Mouse (Mus musculus) lung, embryonic 15.5 days (tissue): ENCODE results near the gene D630045J12Rik. TPM values are rescaled to one million over a fixed set of nuclear protein-coding genes. Genes with fewer than 3 reads are reported as not detected.

Source experiments
- ATAC-seq: fragments of 200-750 bp; cut with Nextera tagmentation; 2 replicates; pipeline ENCODE4 v1.8.0; 2017; ENCODE audit warnings: moderate number of reproducible peaks, borderline replicate concordance; ENCODE audit not compliant: low FRiP score, low TSS enrichment; ENCODE audit errors: extremely low read depth
- H3K27ac ChIP-seq: fragments of 300-500 bp; sonication (generic); 2 replicates; pipeline ENCODE4 v1.5.1; 2015; ENCODE audit warnings: moderate library complexity, mild to moderate bottlenecking, inconsistent platforms
- H3K27me3 ChIP-seq: fragments of 300-500 bp; sonication (generic); 2 replicates; pipeline ENCODE4 v1.6.1; 2015; ENCODE audit warnings: inconsistent platforms
- H3K36me3 ChIP-seq: fragments of 300-500 bp; sonication (generic); 2 replicates; pipeline ENCODE4 v1.6.1; 2015; ENCODE audit warnings: inconsistent platforms
- H3K4me1 ChIP-seq: fragments of 300-500 bp; sonication (generic); 2 replicates; pipeline ENCODE4 v1.6.1; 2015; ENCODE audit warnings: inconsistent platforms
- H3K4me2 ChIP-seq: fragments of 300-500 bp; sonication (generic); 2 replicates; pipeline ENCODE4 v1.6.1; 2015; ENCODE audit warnings: inconsistent platforms, mild to moderate bottlenecking, moderate library complexity
- H3K4me3 ChIP-seq: fragments of 300-500 bp; sonication (generic); 2 replicates; pipeline ENCODE4 v1.5.1; 2015; ENCODE audit warnings: mild to moderate bottlenecking, inconsistent platforms
- H3K9ac ChIP-seq: fragments of 300-500 bp; sonication (generic); 2 replicates; pipeline ENCODE4 v1.6.1; 2015; ENCODE audit warnings: inconsistent platforms
- H3K9me3 ChIP-seq: fragments of 300-500 bp; sonication (generic); 2 replicates; pipeline ENCODE4 v1.6.1; 2016; ENCODE audit warnings: inconsistent platforms
- WGBS: fragments of 180-500 bp; shearing (Covaris S2); methylation state at CpG from one replicate; pipeline ENCODE4 v1.1.7; 2015; 5-methylcytosine and 5-hydroxymethylcytosine counted together
- polyA plus RNA-seq: library from polyadenylated mRNA; unstranded; fragments of >200 nt; fragmentation: Nextera tagmentation; extraction: Ambion mirVana; gene quantifications from 2 replicates; pipeline ENCODE4 v1.2.1, GENCODE M21; 2015

The D630045J12Rik gene
- polyA plus RNA-seq, result 2.9 and 3.4 TPM in 2 replicates

- no peaks in the 10 kb centered on the region for H3K36me3 ChIP-seq
- peak within 1 kb of the TSS; percentile 84 for H3K4me3 ChIP-seq
- peak within 1 kb of the TSS; percentile 90 for H3K4me2 ChIP-seq
- H3K9ac ChIP-seq, result peak within 1 kb of the TSS; percentile 86
- no peaks in the 10 kb centered on the region for H3K27me3 ChIP-seq
- H3K9me3 ChIP-seq, result no peaks in the 10 kb centered on the region
- peak; percentile 96 for ATAC-seq
- H3K27ac ChIP-seq, result peak within 1 kb of the TSS; percentile 76
- peaks cover 27% of the 10 kb centered on the region for H3K4me1 ChIP-seq
- WGBS, result under 1% methylated on average over 99 of the region's 118 CpGs
These were observed at the start of gene D630045J12Rik for GRCm38 (mm10) chr6:38253736-38254641. D630045J12Rik (minus strand) TSS chr6:38254009.

DNA sequence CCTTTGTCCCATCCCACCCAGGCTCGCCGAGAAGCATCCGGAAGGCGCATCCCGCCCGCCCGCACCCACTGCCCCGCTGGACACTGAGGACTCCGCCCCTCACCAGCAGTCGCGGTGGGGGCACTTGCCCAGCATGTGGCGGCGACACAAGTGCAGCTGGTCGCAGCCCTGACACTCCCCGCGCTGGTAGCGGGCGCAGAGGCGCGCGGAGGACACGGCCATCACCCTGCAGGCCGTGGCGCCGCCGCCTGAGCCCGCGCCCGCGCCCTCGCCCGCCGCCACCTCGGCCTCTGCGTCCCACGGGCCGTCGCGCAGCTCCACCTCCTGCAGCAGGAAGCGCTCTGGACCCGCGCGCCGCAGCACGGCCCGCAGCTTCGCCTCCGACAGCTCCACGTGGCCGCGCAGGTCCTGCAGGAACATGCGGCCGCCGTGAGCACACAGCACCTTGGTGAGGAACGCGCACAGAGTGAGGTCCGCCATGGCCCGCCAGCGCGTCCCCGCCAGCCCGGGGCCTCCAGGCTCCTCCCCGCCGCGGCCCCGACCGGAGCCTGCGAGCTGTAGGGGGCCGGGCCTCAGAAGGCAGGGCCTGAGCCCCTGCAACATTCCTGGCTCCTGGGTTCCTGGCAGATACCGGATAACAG is 45.1 kb upstream of the D630045J12Rik start, which contains the start of gene Zc3hav1l:
TSS of gene Zc3hav1l (minus strand) at position 499 of the 641 bp plus-strand sequence.
- Histone ChIP-seq H3K4me3 (peak within 1 kb of the TSS; percentile 66), H3K27me3 (no peaks in the 10 kb centered on the region), H3K36me3 (peaks cover 32% of the 10 kb centered on the region), H3K27ac (peak within 1 kb of the TSS; percentile 95), H3K9ac (peak within 1 kb of the TSS; percentile 78), H3K4me1 (0 out of 2 replicates have a peak, but pooled peaks cover 8% of the 10 kb centered on the region), H3K9me3 (no peaks in the 10 kb centered on the region), H3K4me2 (peak within 1 kb of the TSS; percentile 71)
- WGBS, result under 1% methylated on average over 62 of the region's 70 CpGs
- peak; percentile 98 for ATAC-seq

DNA sequence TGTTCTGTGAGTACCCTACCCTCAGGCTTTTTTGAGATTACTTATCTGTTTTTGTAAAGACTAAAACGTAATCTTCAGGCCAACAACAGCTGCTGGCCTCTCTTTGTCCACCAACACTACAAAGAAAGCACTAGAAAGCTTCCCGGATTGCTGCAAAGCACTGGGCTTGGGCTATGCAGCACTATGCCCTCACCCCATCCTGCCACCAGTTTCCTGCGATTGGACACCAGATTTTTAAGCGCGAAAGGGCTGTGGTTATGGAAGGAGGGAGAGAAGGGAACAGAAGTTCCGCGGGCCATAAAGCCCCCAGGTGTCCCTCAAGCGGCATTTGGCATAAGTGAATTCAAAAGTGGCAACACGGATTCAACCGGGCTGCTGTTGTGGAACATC is 44.4 kb upstream of the D630045J12Rik start:
- ATAC-seq, result peak; percentile 15; the same call in 1 of the 2 replicates
- peak overlapping the region; percentile 95 for H3K27ac ChIP-seq
- H3K4me3 ChIP-seq, result peak overlapping the region; percentile 66
- H3K4me1 ChIP-seq, result 0 out of 2 replicates have a peak, but pooled peaks cover 8% of the 10 kb centered on the region
- H3K36me3 ChIP-seq, result peaks cover 34% of the 10 kb centered on the region
- under 1% methylated on average over 10 of the region's 10 CpGs for WGBS
- H3K9ac ChIP-seq, result peak overlapping the region; percentile 78
- H3K9me3 ChIP-seq, result no peaks in the 10 kb centered on the region
- no peaks in the 10 kb centered on the region for H3K27me3 ChIP-seq
- H3K4me2 ChIP-seq, result peak overlapping the region; percentile 71

- Histone ChIP-seq H3K27me3 (no peaks in the 10 kb centered on the region), H3K27ac (peak overlapping the region; percentile 95), H3K9ac (peak overlapping the region; percentile 78), H3K4me3 (peak overlapping the region; percentile 66), H3K36me3 (peaks cover 39% of the 10 kb centered on the region), H3K9me3 (no peaks in the 10 kb centered on the region), H3K4me2 (peak overlapping the region; percentile 71), H3K4me1 (0 out of 2 replicates have a peak, but pooled peaks cover 8% of the 10 kb centered on the region)
- no peak for ATAC-seq
- WGBS, result 23% methylated on average over 12 of the region's 12 CpGs
These were observed 43.9 kb upstream of the D630045J12Rik start for GRCm38 (mm10) chr6:38297580-38298245.

- H3K4me3 ChIP-seq, result no peak overlapping the region
- WGBS, result 60% methylated on average over 3 of the region's 3 CpGs
- H3K27ac ChIP-seq, result no peak overlapping the region
- H3K9me3 ChIP-seq, result no peaks in the 10 kb centered on the region
- no peak overlapping the region for H3K9ac ChIP-seq
- ATAC-seq, result no peak
- H3K4me2 ChIP-seq, result no peak overlapping the region
- H3K36me3 ChIP-seq, result peaks cover 73% of the 10 kb centered on the region
- H3K27me3 ChIP-seq, result no peaks in the 10 kb centered on the region
- no peaks in the 10 kb centered on the region for H3K4me1 ChIP-seq
These were observed 39.9 kb upstream of the D630045J12Rik start for GRCm38 (mm10) chr6:38293708-38294107.

DNA sequence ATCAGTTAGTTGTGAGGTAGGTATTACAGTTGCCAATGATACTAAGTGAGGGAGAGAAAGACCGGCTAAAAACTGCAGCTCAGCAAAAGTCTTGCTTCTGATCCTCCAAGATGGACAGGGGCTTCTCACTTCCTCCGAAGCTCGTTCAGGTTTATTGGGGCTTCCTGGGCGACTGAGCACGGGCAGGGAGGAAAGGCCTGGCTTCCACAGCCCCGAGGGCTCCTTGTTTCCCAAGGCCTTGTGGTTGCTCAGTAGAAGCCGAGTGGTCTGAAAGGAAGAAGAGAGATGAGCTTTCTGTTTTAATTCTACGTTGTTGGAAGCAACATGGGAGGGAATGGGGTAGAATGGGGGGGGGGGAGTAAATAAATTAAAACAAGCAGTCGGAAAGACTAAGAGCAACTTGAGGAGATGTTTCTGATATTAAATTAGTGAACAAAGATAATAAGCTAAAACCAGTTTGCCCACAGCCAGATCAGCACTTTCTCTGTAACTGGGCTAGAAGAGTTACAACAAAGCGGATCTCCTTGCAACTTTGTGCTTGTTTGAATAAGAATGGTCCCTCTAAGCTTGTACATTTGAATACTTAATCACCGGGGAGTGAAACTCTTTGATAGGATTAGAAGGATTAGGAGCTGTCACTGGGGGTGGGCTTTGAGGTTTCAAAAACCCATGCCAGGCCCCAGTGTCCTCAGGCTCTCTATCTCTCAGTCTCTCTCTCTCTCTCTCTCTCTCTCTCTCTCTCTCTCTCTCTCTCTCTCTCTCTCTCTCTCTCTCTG is 39.2 kb upstream of the D630045J12Rik start:
- WGBS, result 62% methylated on average over 11 of the region's 11 CpGs
- Histone ChIP-seq H3K4me2 (no peak overlapping the region), H3K4me1 (no peaks in the 10 kb centered on the region), H3K36me3 (peaks cover 77% of the 10 kb centered on the region), H3K27me3 (no peaks in the 10 kb centered on the region), H3K4me3 (no peak overlapping the region), H3K9ac (no peak overlapping the region), H3K27ac (no peak overlapping the region), H3K9me3 (no peaks in the 10 kb centered on the region)
- no peak for ATAC-seq

DNA sequence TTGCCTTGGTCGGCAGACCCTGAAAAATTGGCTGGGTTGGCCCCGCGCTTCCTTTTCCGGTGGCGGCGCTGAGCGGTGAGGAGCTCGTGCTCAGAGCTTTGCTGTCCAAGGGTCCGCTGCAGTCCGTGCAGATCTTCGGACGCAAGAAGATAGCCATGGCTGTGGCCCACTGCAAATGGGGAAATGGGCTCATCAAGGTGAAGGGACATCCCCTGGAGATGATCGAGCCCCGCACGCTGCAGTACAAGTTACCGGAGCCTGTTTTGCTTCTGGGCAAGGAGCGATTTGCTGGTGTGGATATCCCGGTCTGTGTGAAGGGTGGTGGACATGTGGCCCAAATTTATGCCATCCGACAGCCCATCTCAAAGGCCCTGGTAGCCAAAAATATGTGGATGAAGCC is 30.6 kb upstream of the D630045J12Rik start:
- H3K36me3 ChIP-seq, result peaks cover 54% of the 10 kb centered on the region
- no peak overlapping the region for H3K27ac ChIP-seq
- H3K4me2 ChIP-seq, result no peak overlapping the region
- no peak overlapping the region for H3K4me3 ChIP-seq
- no peaks in the 10 kb centered on the region for H3K27me3 ChIP-seq
- no peak for ATAC-seq
- peaks cover 15% of the 10 kb centered on the region; the same call in 1 of the 2 replicates for H3K9me3 ChIP-seq
- 98% methylated on average over 19 of the region's 19 CpGs for WGBS
- no peaks in the 10 kb centered on the region for H3K4me1 ChIP-seq
- H3K9ac ChIP-seq, result no peak overlapping the region

DNA sequence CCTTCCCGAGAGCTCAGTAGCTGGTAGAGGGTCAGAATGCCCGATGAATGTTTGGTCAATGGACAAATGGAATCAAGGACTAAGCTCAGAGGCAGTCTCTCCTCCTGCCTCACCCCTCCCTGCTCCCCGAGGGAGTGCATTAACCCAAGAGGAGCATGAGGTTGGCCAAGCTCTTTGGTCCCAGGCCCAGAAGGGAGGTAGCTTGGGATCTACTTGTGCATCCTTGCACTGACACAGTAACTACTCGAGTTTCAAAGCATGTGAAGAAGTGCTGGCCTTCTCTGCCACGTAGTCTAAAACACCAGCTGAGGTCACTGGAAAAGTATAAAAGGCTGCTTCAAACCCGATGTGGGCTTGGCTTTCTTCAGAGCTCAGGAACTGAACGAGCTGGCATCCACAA is 10.7 kb upstream of the D630045J12Rik start:
- no peaks in the 10 kb centered on the region for H3K4me1 ChIP-seq
- no peaks in the 10 kb centered on the region for H3K36me3 ChIP-seq
- H3K9me3 ChIP-seq, result no peaks in the 10 kb centered on the region
- no peak overlapping the region for H3K4me3 ChIP-seq
- no peak overlapping the region for H3K27ac ChIP-seq
- H3K27me3 ChIP-seq, result no peaks in the 10 kb centered on the region
- H3K4me2 ChIP-seq, result no peak overlapping the region
- no peak overlapping the region for H3K9ac ChIP-seq
- WGBS, result 54% methylated on average over 7 of the region's 7 CpGs
- ATAC-seq, result no peak

GRCm38 (mm10) chr6:38263393-38264159 is 9.8 kb upstream of the D630045J12Rik start:
- Histone ChIP-seq H3K27ac (no peak overlapping the region), H3K4me1 (no peaks in the 10 kb centered on the region), H3K4me2 (no peak overlapping the region), H3K36me3 (no peaks in the 10 kb centered on the region), H3K27me3 (no peaks in the 10 kb centered on the region), H3K9ac (no peak overlapping the region), H3K4me3 (no peak overlapping the region), H3K9me3 (no peaks in the 10 kb centered on the region)
- WGBS, result 55% methylated on average over 5 of the region's 5 CpGs
- ATAC-seq, result no peak

DNA sequence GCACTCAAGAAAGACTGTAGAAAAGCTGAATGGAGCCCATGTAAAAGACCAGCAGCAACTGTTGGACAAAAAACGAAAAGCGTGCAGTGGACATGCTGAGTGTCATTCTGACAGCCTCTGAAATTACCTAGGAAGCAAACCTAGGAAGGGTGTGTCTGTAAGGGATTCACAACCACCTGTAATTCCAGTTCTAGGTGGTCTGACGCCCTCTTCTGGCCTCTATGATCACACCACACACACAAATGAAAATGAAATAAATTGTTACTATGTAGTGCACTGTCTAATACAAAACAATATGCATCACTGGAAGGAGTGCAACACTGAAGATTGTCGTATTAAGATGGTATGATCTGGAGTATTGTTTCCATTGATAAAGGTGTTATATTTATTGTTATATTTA is 8.1 kb upstream of the D630045J12Rik start:
- WGBS, result 66% methylated on average over 4 of the region's 4 CpGs
- H3K27me3 ChIP-seq, result no peaks in the 10 kb centered on the region
- H3K4me3 ChIP-seq, result no peak overlapping the region
- H3K4me2 ChIP-seq, result no peak overlapping the region
- H3K27ac ChIP-seq, result no peak overlapping the region
- no peak overlapping the region for H3K9ac ChIP-seq
- H3K36me3 ChIP-seq, result no peaks in the 10 kb centered on the region
- no peaks in the 10 kb centered on the region for H3K4me1 ChIP-seq
- no peak for ATAC-seq
- no peaks in the 10 kb centered on the region for H3K9me3 ChIP-seq
